Mouse (Mus musculus): Measurements from ENCODE around the gene Gimap8.

- TF ChIP-seq CTCF (conservative IDR thresholded peaks at IDR 0.05; ENCODE audit: low read length): no peak
- no peak for TF ChIP-seq POU5F1 (IDR thresholded peaks at IDR 0.05; ENCODE audit: borderline replicate concordance, low read length)
- TF ChIP-seq NANOG (IDR thresholded peaks at IDR 0.05; ENCODE audit: borderline replicate concordance, low read length): no peak
Observed at GRCm38 (mm10) chr6:48676860-48677415, 29.9 kb downstream of the Gimap8 start.
